Mouse (Mus musculus): ENCODE results near the gene Dctn1.

- TF ChIP-seq TAL1 (conservative IDR thresholded peaks at IDR 0.05; ENCODE audit: low read depth, low read length) = no peak
- no peak for TF ChIP-seq CTCF (IDR thresholded peaks at IDR 0.05; ENCODE audit: low read depth, low read length)
- TF ChIP-seq GATA1 (IDR thresholded peaks at IDR 0.05; ENCODE audit: borderline replicate concordance, low read length) = no peak
- no peak for TF ChIP-seq POLR2AphosphoS5 (IDR thresholded peaks at IDR 0.05; ENCODE audit: insufficient replicate concordance, low read depth, low read length)
- TF ChIP-seq GATA2 (IDR thresholded peaks at IDR 0.05; ENCODE audit: borderline replicate concordance, low read depth, low read length) = no peak
Observed at GRCm38 (mm10) chr6:83166243-83166630, 517 bp downstream of the Dctn1 start.

Measured in G1E (cell line).